Mouse (Mus musculus) bone marrow, adult 2 months (tissue): ENCODE results near the gene Ttc1.

Experiments used
- CTCF ChIP-seq: fragments of 200-500 bp; IDR thresholded peaks from 2 replicates; pipeline ENCODE4 v1.5.1; 2011; ENCODE audit warnings: low read length, control low read depth; ENCODE audit not compliant: control insufficient read depth, insufficient read depth
- POLR2A ChIP-seq: fragments of 200-500 bp; IDR thresholded peaks from 2 replicates; pipeline ENCODE4 v1.6.1; 2011; ENCODE audit warnings: low read depth, mild to moderate bottlenecking, control low read depth, low read length, borderline replicate concordance; ENCODE audit not compliant: control insufficient read depth

- no peak for TF ChIP-seq CTCF
- TF ChIP-seq POLR2A: no peak
Observed at GRCm38 (mm10) chr11:43770110-43770509, 22.3 kb upstream of the Ttc1 start.
